Mouse (Mus musculus): ENCODE data around the gene Rpl35a. TPM values are rescaled to one million over a fixed set of nuclear protein-coding genes. Genes with fewer than 3 reads are reported as not detected.

Gene Rpl35a
- polyA plus RNA-seq, 1 experiment from 2014 or later: 1,136 TPM

MicroRNA genes within 50 kb of the gene (microRNA counts, 519-probe panel; counts per million panel counts)
- microRNA mmu-miR-1947: not detected

Small RNAs within 50 kb of the gene (microRNA-seq; reads per million reads assigned to microRNA genes)
- gene Gm22231 (not detected), gene Mir1947 (3.6 reads per million, percentile 8 among the genes with 10 or more reads in this experiment)

Other genes starting within 250 kb of the Rpl35a start
- gene Smbd1, start 246.0 kb upstream of the Rpl35a start, polyA plus RNA-seq (2014; fragmentation: Nextera tagmentation; extraction: Ambion mirVana): not detected in 2 replicates
- 132 and 137 TPM in 2 replicates for gene Fyttd1, start 179.0 kb upstream of the Rpl35a start, polyA plus RNA-seq (2014; fragmentation: Nextera tagmentation; extraction: Ambion mirVana)
- 17.8 and 18.8 TPM in 2 replicates for gene Rubcn, start 178.7 kb upstream of the Rpl35a start, polyA plus RNA-seq (2014; fragmentation: Nextera tagmentation; extraction: Ambion mirVana)
- gene Lrch3, start 142.4 kb upstream of the Rpl35a start, polyA plus RNA-seq (2014; fragmentation: Nextera tagmentation; extraction: Ambion mirVana): 31.1 and 34.1 TPM in 2 replicates
- 2.6 and 2.7 TPM in 2 replicates for gene Iqcg, start 235 bp upstream of the Rpl35a start, polyA plus RNA-seq (2014; fragmentation: Nextera tagmentation; extraction: Ambion mirVana)
- gene Lmln, start 6.1 kb downstream of the Rpl35a start, polyA plus RNA-seq (2014; fragmentation: Nextera tagmentation; extraction: Ambion mirVana): 3.5 and 4.1 TPM in 2 replicates
- 18.2 and 19.1 TPM in 2 replicates for gene Osbpl11, start 128.6 kb downstream of the Rpl35a start, polyA plus RNA-seq (2014; fragmentation: Nextera tagmentation; extraction: Ambion mirVana)
- gene Snx4, start 195.0 kb downstream of the Rpl35a start, polyA plus RNA-seq (2014; fragmentation: Nextera tagmentation; extraction: Ambion mirVana): 79.6 and 82.7 TPM in 2 replicates